Mouse (Mus musculus) hindbrain, embryonic 10.5 days (tissue): ENCODE results near the gene Ablim1. TPM values are rescaled to one million over a fixed set of nuclear protein-coding genes. Genes with fewer than 3 reads are reported as not detected.
"Not testable (repeated sequence)": the region's sequence is repeated elsewhere in the genome, so short reads cannot be mapped to it uniquely, and the experiment has no call there.

Experiments
- DNase-seq: peaks from one replicate; pipeline ENCODE4 v3.0.0-alpha.2; 2017; ENCODE audit warnings: low spot score
- H3K27ac ChIP-seq: fragments of 300-500 bp; sonication (generic); 2 replicates; pipeline ENCODE4 v1.5.1; 2016; ENCODE audit warnings: mild to moderate bottlenecking, moderate library complexity
- H3K27me3 ChIP-seq: fragments of 300-500 bp; sonication (generic); 2 replicates; pipeline ENCODE4 v1.6.1; 2016; ENCODE audit warnings: mild to moderate bottlenecking; ENCODE audit not compliant: poor library complexity, insufficient read depth, severe bottlenecking
- H3K36me3 ChIP-seq: fragments of 300-500 bp; sonication (generic); 2 replicates; pipeline ENCODE4 v1.6.1; 2016; ENCODE audit warnings: mild to moderate bottlenecking, moderate library complexity
- H3K4me1 ChIP-seq: fragments of 300-500 bp; sonication (generic); replicated peaks from 2 replicates; pipeline ENCODE4 v1.6.1; 2016; ENCODE audit warnings: mild to moderate bottlenecking
- H3K4me3 ChIP-seq: fragments of 300-500 bp; sonication (generic); 2 replicates; pipeline ENCODE4 v1.5.1; 2016; ENCODE audit warnings: mild to moderate bottlenecking, moderate library complexity
- H3K9me3 ChIP-seq: fragments of 300-500 bp; sonication (generic); 2 replicates; pipeline ENCODE4 v1.6.1; 2016; ENCODE audit warnings: mild to moderate bottlenecking, moderate library complexity
- WGBS: fragments of 180-500 bp; shearing (Covaris S2); methylation state at CpG from one replicate; pipeline ENCODE4 v1.1.7; 2016; 5-methylcytosine and 5-hydroxymethylcytosine counted together
- polyA plus RNA-seq: library from polyadenylated mRNA; unstranded; fragments of >200 nt; fragmentation: Nextera tagmentation; extraction: Ambion mirVana; gene quantifications from 2 replicates; pipeline ENCODE4 v1.2.1, GENCODE M21; 2016

The Ablim1 gene
- polyA plus RNA-seq, 1 experiment from 2014 or later = 17.7 TPM

GRCm38 (mm10) chr19:57140071-57140470, 174.6 kb downstream of the Ablim1 start:
- WGBS = 83% methylated on average over 7 of the region's 7 CpGs
- H3K9me3 ChIP-seq = no peaks in the 10 kb centered on the region
- H3K27me3 ChIP-seq = no peaks in the 10 kb centered on the region
- no peaks in the 10 kb centered on the region for H3K36me3 ChIP-seq
- no peak overlapping the region for H3K27ac ChIP-seq
- H3K4me1 ChIP-seq = peaks cover under 1% of the 10 kb centered on the region; the same call in 1 of the 2 replicates
- DNase-seq = no peak
- H3K4me3 ChIP-seq = no peak overlapping the region

GRCm38 (mm10) chr19:57138909-57139617, 175.7 kb downstream of the Ablim1 start:
- no peaks in the 10 kb centered on the region for H3K27me3 ChIP-seq
- H3K27ac ChIP-seq = no peak overlapping the region
- no peaks in the 10 kb centered on the region for H3K36me3 ChIP-seq
- H3K9me3 ChIP-seq = no peaks in the 10 kb centered on the region
- no peak for DNase-seq
- peaks cover 10% of the 10 kb centered on the region for H3K4me1 ChIP-seq
- WGBS = 81% methylated on average over 13 of the region's 13 CpGs
- H3K4me3 ChIP-seq = no peak overlapping the region

GRCm38 (mm10) chr19:57138469-57138868, 176.2 kb downstream of the Ablim1 start:
- no peak overlapping the region for H3K4me3 ChIP-seq
- H3K36me3 ChIP-seq = no peaks in the 10 kb centered on the region
- no peaks in the 10 kb centered on the region for H3K27me3 ChIP-seq
- WGBS = 66% methylated on average over 6 of the region's 6 CpGs
- DNase-seq = no peak
- H3K27ac ChIP-seq = no peak overlapping the region
- H3K9me3 ChIP-seq = no peaks in the 10 kb centered on the region
- peaks cover 10% of the 10 kb centered on the region for H3K4me1 ChIP-seq

GRCm38 (mm10) chr19:57138045-57138444, 176.7 kb downstream of the Ablim1 start:
- H3K9me3 ChIP-seq = no peaks in the 10 kb centered on the region
- no peak overlapping the region for H3K4me3 ChIP-seq
- no peak overlapping the region for H3K27ac ChIP-seq
- H3K27me3 ChIP-seq = no peaks in the 10 kb centered on the region
- H3K36me3 ChIP-seq = no peaks in the 10 kb centered on the region
- no peak for DNase-seq
- H3K4me1 ChIP-seq = peaks cover 10% of the 10 kb centered on the region

- H3K27me3 ChIP-seq = no peaks in the 10 kb centered on the region
- WGBS = 41% methylated on average over 7 of the region's 7 CpGs
- no peak overlapping the region for H3K4me3 ChIP-seq
- H3K4me1 ChIP-seq = peaks cover 10% of the 10 kb centered on the region
- H3K36me3 ChIP-seq = no peaks in the 10 kb centered on the region
- H3K9me3 ChIP-seq = no peaks in the 10 kb centered on the region
- no peak overlapping the region for H3K27ac ChIP-seq
- peak; percentile 74 for DNase-seq
These were observed 178.5 kb downstream of the Ablim1 start for GRCm38 (mm10) chr19:57136228-57136627.

- H3K27me3 ChIP-seq, DNase-seq, H3K36me3 ChIP-seq, H3K27ac ChIP-seq, H3K4me3 ChIP-seq, H3K9me3 ChIP-seq: not testable (repeated sequence)
- peaks cover 10% of the 10 kb centered on the region for H3K4me1 ChIP-seq
- 94% methylated on average over 6 of the region's 6 CpGs for WGBS
These were observed 179.1 kb downstream of the Ablim1 start for GRCm38 (mm10) chr19:57135654-57136053.

GRCm38 (mm10) chr19:57134654-57135348, 179.9 kb downstream of the Ablim1 start:
- DNase-seq = no peak
- H3K27ac ChIP-seq = peak overlapping the region; percentile 56
- WGBS = 68% methylated on average over 20 of the region's 20 CpGs

GRCm38 (mm10) chr19:57132916-57133520, 181.7 kb downstream of the Ablim1 start:
- Histone ChIP-seq H3K27ac (no peak overlapping the region; the same call in 1 of the 2 replicates), H3K27me3 (no peaks in the 10 kb centered on the region), H3K36me3 (no peaks in the 10 kb centered on the region), H3K4me3 (no peak overlapping the region), H3K4me1 (peaks cover 17% of the 10 kb centered on the region), H3K9me3 (no peaks in the 10 kb centered on the region)
- WGBS = 85% methylated on average over 6 of the region's 6 CpGs
- no peak for DNase-seq

More at GRCm38 (mm10) chr19:57134654-57135348, 179.9 kb downstream of the Ablim1 start:
- no peaks in the 10 kb centered on the region for H3K9me3 ChIP-seq
- no peaks in the 10 kb centered on the region for H3K27me3 ChIP-seq
- H3K4me1 ChIP-seq = peaks cover 10% of the 10 kb centered on the region
- H3K36me3 ChIP-seq = no peaks in the 10 kb centered on the region
- H3K4me3 ChIP-seq = no peak overlapping the region

GRCm38 (mm10) chr19:57132281-57132680, 182.4 kb downstream of the Ablim1 start:
- Histone ChIP-seq H3K27me3 (no peaks in the 10 kb centered on the region), H3K4me3 (no peak overlapping the region), H3K36me3 (no peaks in the 10 kb centered on the region), H3K4me1 (peaks cover 18% of the 10 kb centered on the region), H3K9me3 (no peaks in the 10 kb centered on the region), H3K27ac (no peak overlapping the region)
- no peak for DNase-seq
- WGBS = 90% methylated on average over 5 of the region's 5 CpGs

GRCm38 (mm10) chr19:57131366-57131765, 183.4 kb downstream of the Ablim1 start:
- H3K4me3 ChIP-seq = no peak overlapping the region
- no peak overlapping the region for H3K27ac ChIP-seq
- H3K36me3 ChIP-seq = no peaks in the 10 kb centered on the region
- no peaks in the 10 kb centered on the region for H3K27me3 ChIP-seq
- DNase-seq = no peak
- peaks cover 18% of the 10 kb centered on the region for H3K4me1 ChIP-seq
- WGBS = 84% methylated on average over 4 of the region's 4 CpGs
- no peaks in the 10 kb centered on the region for H3K9me3 ChIP-seq

GRCm38 (mm10) chr19:57130591-57130990, 184.1 kb downstream of the Ablim1 start:
- Histone ChIP-seq H3K4me3 (no peak overlapping the region), H3K4me1 (peaks cover 18% of the 10 kb centered on the region), H3K27me3 (no peaks in the 10 kb centered on the region), H3K27ac (no peak overlapping the region), H3K36me3 (no peaks in the 10 kb centered on the region), H3K9me3 (no peaks in the 10 kb centered on the region)
- no peak for DNase-seq
- WGBS = 89% methylated on average over 4 of the region's 4 CpGs

GRCm38 (mm10) chr19:57129729-57130128, 185.0 kb downstream of the Ablim1 start:
- peaks cover 14% of the 10 kb centered on the region for H3K4me1 ChIP-seq
- H3K9me3 ChIP-seq = no peaks in the 10 kb centered on the region
- no peak for DNase-seq
- no peaks in the 10 kb centered on the region for H3K36me3 ChIP-seq
- H3K27me3 ChIP-seq = no peaks in the 10 kb centered on the region
- H3K27ac ChIP-seq = no peak overlapping the region
- H3K4me3 ChIP-seq = no peak overlapping the region
- 92% methylated on average over 9 of the region's 9 CpGs for WGBS

- DNase-seq = no peak
- peaks cover 17% of the 10 kb centered on the region for H3K4me1 ChIP-seq
- no peaks in the 10 kb centered on the region for H3K36me3 ChIP-seq
- H3K27me3 ChIP-seq = no peaks in the 10 kb centered on the region
- peak overlapping the region; percentile 35; the same call in 1 of the 2 replicates for H3K27ac ChIP-seq
- WGBS = 74% methylated on average over 6 of the region's 6 CpGs
- no peaks in the 10 kb centered on the region for H3K9me3 ChIP-seq
- H3K4me3 ChIP-seq = no peak overlapping the region
These were observed 186.7 kb downstream of the Ablim1 start for GRCm38 (mm10) chr19:57128037-57128436.
